Mouse (Mus musculus) brain, embryonic 14.5 days (tissue): Measurements from ENCODE around the gene Nr2c2. TPM values are rescaled to one million over a fixed set of nuclear protein-coding genes. Genes with fewer than 3 reads are reported as not detected.

Source experiments
- DNase-seq: peaks from one replicate; pipeline ENCODE4 v3.0.0-alpha.2; 2011; ENCODE audit warnings: low read depth
- CTCF ChIP-seq: fragments of 200-500 bp; IDR thresholded peaks from 2 replicates; pipeline ENCODE4 v1.5.1; 2012; ENCODE audit warnings: inconsistent platforms, mild to moderate bottlenecking, moderate library complexity, borderline replicate concordance; ENCODE audit not compliant: insufficient read depth, insufficient read length; ENCODE audit errors: extremely low read depth
- POLR2A ChIP-seq: fragments of 200-500 bp; IDR thresholded peaks from 2 replicates; pipeline ENCODE4 v1.6.1; 2012; ENCODE audit warnings: mild to moderate bottlenecking, inconsistent platforms, borderline replicate concordance; ENCODE audit not compliant: poor library complexity, insufficient read depth, insufficient read length, severe bottlenecking; ENCODE audit errors: extremely low read depth
- polyA plus RNA-seq: library from polyadenylated mRNA; depleted of rRNA; stranded (reverse); fragments of >200 nt; gene quantifications from 2 replicates; pipeline ENCODE4 v1.2.3, GENCODE M21; 2012

The Nr2c2 gene
- polyA plus RNA-seq, 1 experiment = 44.6 TPM

DNA sequence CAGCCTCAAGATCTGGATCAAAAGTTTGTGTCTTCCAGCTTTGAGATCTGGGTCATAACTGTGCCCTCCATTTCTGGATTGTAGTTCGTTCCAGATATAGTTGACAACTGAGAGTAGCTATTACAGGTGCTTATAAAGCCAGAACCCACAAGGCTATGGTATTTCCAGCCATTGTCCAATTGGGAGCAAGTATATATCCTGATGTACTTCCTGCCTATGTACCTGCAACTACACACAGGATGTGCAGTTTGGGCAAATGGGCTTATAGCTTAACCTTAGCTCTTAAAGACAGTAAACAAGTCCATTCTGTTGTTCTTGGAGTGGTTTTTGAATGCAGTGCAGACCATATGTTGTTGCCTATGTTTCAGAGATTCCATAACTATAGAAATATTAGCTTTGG is 40.3 kb downstream of the Nr2c2 start:
- no peak for TF ChIP-seq CTCF
- no peak for TF ChIP-seq POLR2A
- DNase-seq = no peak

DNA sequence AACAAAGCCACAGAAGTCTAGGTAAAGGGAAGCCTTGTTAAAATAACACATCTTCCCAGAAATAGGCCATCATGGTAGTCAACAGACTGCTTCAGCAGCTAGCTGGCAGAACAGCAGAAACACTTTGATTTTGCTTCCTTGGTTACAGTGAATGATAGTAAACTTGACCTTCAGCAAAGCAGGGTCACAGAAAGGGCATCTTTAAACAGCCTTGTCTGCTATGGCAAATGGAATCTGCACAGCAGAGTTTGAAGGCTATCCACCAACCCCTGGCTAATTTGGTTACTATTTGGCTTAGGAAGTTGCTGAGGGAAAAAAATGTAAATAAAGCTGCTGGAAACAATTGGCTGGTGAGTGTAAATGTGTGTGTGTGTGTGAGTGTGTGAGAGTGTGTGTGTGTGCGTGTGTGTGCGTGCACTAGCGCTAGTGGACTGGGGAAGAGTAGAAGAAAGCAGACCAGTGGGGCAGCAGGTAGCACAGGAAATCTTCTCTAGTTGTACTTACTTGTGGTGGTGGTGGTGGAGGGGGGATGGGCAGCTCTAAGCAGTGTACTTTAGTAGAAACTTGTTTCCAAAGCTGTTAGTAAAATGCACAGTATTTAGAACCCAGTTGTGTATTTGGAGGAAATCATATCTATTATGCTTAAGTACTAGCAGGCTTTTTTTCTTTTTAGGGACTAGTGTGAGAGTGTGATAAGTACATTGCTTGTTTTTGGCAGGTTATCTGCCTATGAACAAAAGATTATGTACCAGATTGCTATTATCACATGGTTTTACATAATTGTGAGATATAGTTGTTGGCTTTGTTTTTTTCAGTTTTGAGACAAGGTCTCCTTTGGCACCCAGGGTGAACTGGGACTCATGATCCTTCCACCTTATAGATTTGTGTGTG is 41.1 kb downstream of the Nr2c2 start:
- DNase-seq = peak; percentile 3
- TF ChIP-seq POLR2A (no peak), CTCF (no peak)

DNA sequence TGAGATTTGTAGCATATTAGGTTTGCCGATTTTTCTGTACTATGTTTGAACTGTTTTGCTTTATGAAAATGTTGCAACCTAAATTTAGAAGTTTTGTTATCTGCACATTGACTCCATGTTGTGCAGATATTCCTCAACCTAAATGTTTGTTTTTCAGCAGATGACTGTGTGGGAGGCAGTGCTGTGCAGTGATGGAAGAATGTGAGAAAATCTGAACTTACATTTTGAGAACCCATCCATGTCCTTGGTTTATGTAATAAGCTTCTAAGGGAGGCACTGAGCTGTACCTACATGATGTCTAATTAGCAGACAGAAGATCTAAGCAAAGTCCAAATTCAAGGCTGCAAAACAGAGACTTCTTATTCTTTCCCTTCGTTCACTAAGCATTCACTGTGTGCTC is 42.4 kb downstream of the Nr2c2 start:
- DNase-seq = no peak
- TF ChIP-seq CTCF (no peak), POLR2A (no peak)

DNA sequence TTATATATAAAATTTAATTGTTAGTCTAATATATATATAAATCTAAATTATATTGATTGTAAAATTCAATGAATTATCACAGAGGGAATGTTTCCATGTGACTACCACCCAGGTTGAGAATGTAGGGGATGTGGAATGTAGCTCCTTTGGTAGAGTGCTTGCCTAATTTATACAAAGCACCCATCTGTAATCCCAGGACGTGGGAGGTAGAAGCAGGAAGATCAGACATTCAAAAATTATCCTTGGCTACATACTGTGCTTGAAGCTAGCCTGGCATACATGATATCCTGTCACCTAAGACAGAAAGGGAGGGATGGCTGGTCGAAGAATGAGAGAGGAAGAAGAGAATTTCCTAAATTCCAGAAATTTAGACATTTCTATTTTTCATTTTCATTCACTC is 45.2 kb downstream of the Nr2c2 start:
- no peak for DNase-seq
- TF ChIP-seq CTCF (no peak), POLR2A (no peak)

DNA sequence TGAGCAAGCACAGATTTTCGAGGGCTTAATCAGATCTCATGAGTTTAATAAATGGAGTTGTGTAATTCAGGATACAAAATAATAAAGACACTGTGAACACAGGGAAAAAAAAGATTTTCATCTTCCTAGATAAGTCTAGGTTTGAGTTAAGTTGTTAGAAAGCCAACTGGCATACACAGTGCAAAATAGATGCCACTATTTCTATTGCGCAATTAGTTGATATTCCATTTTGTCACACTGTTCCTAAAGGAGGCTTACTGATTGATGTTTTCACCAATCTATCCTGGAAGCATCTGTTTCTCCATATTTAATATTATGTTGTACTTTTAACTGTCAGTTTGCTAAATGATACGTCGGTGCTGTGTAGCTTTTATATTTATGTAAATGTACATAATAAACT is 54.7 kb downstream of the Nr2c2 start:
- TF ChIP-seq CTCF (no peak), POLR2A (no peak)
- DNase-seq = no peak

DNA sequence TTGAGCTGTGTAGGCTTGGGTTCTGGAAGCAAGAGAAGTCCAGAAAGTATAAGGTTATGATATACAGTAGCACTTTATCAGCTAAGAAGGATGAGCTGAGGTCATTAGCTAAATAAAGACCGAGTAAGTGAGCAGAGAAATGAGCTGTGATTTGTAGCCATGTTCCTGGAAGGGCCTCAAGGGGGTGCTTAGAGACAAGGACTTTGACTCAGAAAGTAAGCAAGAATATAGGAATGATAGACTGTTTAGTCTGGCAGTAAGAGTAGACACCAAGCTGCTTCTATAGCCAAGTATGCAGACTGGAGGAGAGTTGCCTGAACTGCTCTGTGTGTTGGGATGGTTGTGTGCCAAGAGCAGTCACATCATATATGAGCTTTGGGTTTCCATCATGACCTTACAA is 62.6 kb downstream of the Nr2c2 start:
- TF ChIP-seq POLR2A = no peak
- no peak for DNase-seq

DNA sequence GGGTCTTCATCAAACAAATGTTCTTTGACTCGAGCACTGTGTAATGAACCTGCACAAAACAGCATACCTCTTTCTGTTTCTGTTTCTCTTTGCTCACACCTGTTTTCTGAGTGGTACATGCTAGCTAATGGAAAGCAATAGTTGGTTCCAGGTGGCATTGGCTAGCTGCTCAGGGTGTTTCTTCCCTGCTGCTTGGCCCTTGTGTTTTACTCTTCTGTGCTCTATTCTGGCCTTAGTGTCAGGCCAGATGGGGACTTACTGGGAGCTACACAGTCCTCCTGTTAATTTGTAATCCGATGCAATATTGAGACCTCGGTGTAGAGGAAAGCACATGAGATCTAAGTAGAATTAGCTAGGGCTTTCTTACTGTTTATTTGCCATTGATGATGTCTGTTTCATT is 67.6 kb downstream of the Nr2c2 start:
- no peak for TF ChIP-seq CTCF
- no peak for TF ChIP-seq POLR2A
- no peak for DNase-seq

DNA sequence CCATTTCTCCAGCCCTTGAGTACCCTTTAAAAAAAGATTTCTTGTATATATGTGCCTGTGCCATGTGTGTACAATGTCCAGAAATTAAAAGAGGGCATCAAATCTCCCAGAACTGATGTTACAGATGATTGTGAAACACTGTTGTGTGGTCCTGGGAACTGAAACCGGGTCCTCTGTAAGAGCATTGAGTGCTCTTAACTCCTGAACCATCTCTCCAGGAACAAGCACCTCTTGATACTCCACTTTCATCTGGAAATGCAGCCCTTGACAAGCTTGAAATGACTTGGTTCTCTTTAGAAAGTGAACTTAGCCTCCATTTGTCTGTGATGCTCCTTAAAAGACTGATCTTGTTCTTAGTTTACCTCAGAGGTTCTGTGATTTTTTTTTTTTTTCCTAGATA is 71.5 kb downstream of the Nr2c2 start:
- TF ChIP-seq POLR2A (no peak), CTCF (no peak)
- no peak for DNase-seq

DNA sequence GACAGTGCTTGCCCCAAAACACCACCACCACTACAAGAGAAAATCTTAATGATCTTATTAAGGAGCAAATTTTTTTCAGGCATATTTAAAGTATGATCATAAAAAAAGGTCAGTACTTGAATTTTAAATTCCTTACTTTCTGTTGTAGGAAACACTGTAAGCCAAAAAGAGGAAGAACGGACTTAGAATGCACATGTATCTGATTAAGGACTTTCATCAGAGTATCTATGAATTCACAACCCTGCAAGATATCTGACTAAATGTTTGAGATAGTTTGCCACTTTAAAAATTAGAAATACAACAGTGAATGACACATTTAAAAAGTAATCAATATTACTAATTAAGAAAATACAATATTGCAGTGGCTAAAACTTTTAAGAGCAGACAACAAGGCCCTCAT is 85.3 kb downstream of the Nr2c2 start:
- no peak for TF ChIP-seq CTCF
- TF ChIP-seq POLR2A = no peak
- DNase-seq = no peak

DNA sequence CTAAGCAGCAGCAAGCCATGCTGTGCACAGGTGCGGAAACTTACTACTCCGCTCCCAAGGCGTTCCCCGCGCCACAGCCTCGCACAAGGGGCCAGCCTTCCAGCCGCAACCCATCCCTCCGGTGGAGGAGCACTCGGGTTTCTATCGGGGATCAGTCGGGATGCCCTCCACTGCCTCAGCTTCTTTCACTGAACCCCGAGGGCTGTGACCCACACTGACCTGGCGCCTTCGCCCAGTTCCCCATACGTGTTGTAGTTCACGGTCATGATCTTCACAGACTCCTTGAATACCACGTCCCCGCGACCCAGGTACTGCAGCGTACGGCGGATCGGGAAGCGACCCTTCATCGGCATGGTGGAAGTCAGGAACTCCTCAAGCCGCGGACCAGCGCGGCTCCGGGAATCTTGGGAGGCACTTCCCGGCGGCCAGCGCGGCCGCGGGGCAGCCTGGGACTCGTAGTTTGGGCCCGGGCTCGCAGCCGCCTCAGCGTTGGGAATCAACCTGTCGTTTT is 92.5 kb downstream of the Nr2c2 start, which contains the start of gene Mrps25:
Gene Mrps25, minus strand, starts transcription at position 413 of the 511 bp plus-strand sequence.
- peak; percentile 92 for DNase-seq
- TF ChIP-seq CTCF (no peak), POLR2A (peak; percentile 34; the same call in 1 of the 2 replicates)

DNA sequence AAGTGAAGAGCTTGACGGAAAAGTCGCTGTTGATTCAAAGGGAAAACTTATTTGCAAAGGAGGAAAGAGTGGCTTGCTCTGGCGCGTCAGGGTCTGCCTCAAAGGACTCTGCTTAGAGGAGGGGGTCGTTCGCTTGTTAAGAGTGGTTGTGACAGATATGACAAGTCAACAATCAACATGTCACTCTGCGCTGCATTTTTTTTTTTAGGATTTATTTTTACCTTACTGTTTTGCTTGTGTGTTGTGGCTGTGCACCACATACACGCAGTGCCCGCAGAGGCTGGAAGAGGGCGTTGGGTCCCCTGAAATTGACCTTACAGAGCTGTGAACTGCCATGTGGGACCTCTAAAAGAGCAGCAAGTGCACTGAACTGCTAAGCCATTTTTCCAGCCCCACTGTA is 93.0 kb downstream of the Nr2c2 start:
- no peak for DNase-seq
- no peak for TF ChIP-seq POLR2A
- TF ChIP-seq CTCF = 0 out of 2 replicates have a peak, but pooled peaks have one; percentile 7

DNA sequence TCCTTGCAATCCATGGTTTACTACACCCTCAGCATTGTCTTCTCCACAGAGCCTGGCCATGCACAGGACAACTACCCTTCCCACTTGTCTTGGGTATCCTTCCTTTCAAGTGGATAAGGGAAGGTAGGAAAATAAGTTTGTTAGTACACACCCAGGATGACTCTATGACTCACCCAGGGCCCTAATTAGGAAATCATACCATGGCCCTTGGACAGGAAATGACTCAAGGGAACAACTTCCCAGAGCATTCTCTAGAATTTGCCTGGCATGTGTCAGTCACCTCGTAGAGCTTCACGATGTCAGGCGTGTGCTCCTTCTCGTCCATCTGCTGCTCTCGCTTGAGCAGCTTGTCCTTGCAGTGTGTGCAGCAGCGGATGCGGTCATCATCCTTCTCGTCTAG is 108.2 kb downstream of the Nr2c2 start:
- TF ChIP-seq CTCF (no peak), POLR2A (no peak)
- DNase-seq = no peak
